Mouse (Mus musculus): Measurements from ENCODE around the gene Rnf13.

DNA sequence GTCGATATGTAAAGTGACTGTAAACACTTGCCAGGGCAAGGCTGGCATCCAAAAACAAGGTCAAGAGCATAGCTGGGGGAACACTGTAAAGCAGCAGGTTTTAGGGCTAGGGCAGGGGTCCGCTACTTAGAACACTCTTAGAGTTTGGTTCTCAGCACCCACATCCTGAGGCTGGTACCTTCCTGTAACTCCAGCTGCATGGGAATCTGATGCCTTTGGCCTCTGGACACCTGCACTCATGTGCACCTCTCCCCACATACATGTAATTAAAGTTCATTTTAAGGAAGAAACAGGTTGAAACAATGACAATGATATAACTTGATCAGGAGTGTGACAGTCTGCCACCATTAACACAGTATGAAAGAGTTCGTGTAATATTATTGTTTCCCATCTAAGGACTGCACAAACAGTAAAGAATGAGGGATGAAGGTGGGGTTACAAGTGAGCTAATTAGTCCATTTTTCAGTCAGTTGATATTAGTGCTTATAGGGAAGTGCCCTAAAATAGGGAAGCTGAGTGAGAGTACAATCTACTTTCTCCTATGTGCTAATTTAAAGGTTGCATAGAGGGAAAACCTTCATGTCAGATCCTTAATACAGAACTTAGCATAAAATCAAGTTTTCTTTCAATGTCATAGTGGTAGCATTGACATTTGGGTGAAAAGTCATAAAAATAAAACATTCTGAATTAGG is 12.9 kb downstream of the Rnf13 start:
- no peak for TF ChIP-seq CTCF (IDR thresholded peaks at IDR 0.05; ENCODE audit: low read depth)
- TF ChIP-seq EP300 (IDR thresholded peaks at IDR 0.05; ENCODE audit: low read depth): no peak

Data from heart, postnatal 0 days (tissue).